Mouse (Mus musculus) kidney, embryonic 14.5 days (tissue): Measurements from ENCODE around the gene Speer4d. TPM values are rescaled to one million over a fixed set of nuclear protein-coding genes. Genes with fewer than 3 reads are reported as not detected.
"Not testable (repeated sequence)": the region's sequence is repeated elsewhere in the genome, so short reads cannot be mapped to it uniquely, and the experiment has no call there.

ENCODE experiments used
- ATAC-seq: fragments of 200-750 bp; cut with Nextera tagmentation; 2 replicates; pipeline ENCODE4 v1.8.0; 2017; ENCODE audit warnings: moderate number of reproducible peaks, mild to moderate bottlenecking, moderate TSS enrichment, moderate library complexity; ENCODE audit not compliant: low FRiP score, low TSS enrichment
- H3K27ac ChIP-seq: fragments of 300-500 bp; sonication (generic); 2 replicates; pipeline ENCODE4 v1.5.1; 2014; ENCODE audit warnings: low read depth, mild to moderate bottlenecking, low read length, moderate library complexity, mixed read lengths
- H3K27me3 ChIP-seq: fragments of 300-500 bp; sonication (generic); 2 replicates; pipeline ENCODE4 v1.6.1; 2014; ENCODE audit warnings: mild to moderate bottlenecking, low read length; ENCODE audit not compliant: control insufficient read depth, insufficient read depth
- H3K36me3 ChIP-seq: fragments of 300-500 bp; sonication (generic); 2 replicates; pipeline ENCODE4 v1.6.1; 2014; ENCODE audit warnings: low read length, mixed read lengths; ENCODE audit not compliant: control insufficient read depth, insufficient read depth
- H3K4me1 ChIP-seq: fragments of 300-500 bp; sonication (generic); 2 replicates; pipeline ENCODE4 v1.6.1; 2014; ENCODE audit warnings: low read length, mixed read lengths; ENCODE audit not compliant: control insufficient read depth, insufficient read depth
- H3K4me2 ChIP-seq: fragments of 300-500 bp; sonication (generic); replicated peaks from 2 replicates; pipeline ENCODE4 v1.6.1; 2014; ENCODE audit warnings: low read depth, mild to moderate bottlenecking, low read length
- H3K4me3 ChIP-seq: fragments of 300-500 bp; sonication (generic); 2 replicates; pipeline ENCODE4 v1.5.1; 2014; ENCODE audit warnings: mild to moderate bottlenecking, low read length
- H3K9ac ChIP-seq: fragments of 300-500 bp; sonication (generic); 2 replicates; pipeline ENCODE4 v1.6.1; 2014; ENCODE audit warnings: low read depth, mild to moderate bottlenecking, low read length, moderate library complexity
- H3K9me3 ChIP-seq: fragments of 300-500 bp; sonication (generic); 2 replicates; pipeline ENCODE4 v1.6.1; 2016; ENCODE audit warnings: low read length; ENCODE audit not compliant: control insufficient read depth
- WGBS: fragments of 180-500 bp; shearing (Covaris S2); extraction: QIAGEN DNeasy Blood & Tissue Kit; methylation state at CpG from one replicate; pipeline ENCODE4 v1.1.7; 2014; 5-methylcytosine and 5-hydroxymethylcytosine counted together
- polyA plus RNA-seq: library from polyadenylated mRNA; unstranded; fragments of >200 nt; fragmentation: Nextera tagmentation; extraction: Ambion mirVana; gene quantifications from 2 replicates; pipeline ENCODE4 v1.2.1, GENCODE M21; 2014

Gene Speer4d
- not detected in 2 replicates for polyA plus RNA-seq

GRCm38 (mm10) chr5:15618764-15619163 is at the start of gene Speer4d:
TSS of gene Speer4d (plus strand) at chr5:15619064.
- H3K27me3 ChIP-seq, H3K4me3 ChIP-seq, H3K36me3 ChIP-seq, H3K4me2 ChIP-seq, H3K9ac ChIP-seq, H3K4me1 ChIP-seq, H3K27ac ChIP-seq, ATAC-seq, H3K9me3 ChIP-seq: not testable (repeated sequence)
- WGBS = 62% methylated on average over 1 of the region's 1 CpGs

DNA sequence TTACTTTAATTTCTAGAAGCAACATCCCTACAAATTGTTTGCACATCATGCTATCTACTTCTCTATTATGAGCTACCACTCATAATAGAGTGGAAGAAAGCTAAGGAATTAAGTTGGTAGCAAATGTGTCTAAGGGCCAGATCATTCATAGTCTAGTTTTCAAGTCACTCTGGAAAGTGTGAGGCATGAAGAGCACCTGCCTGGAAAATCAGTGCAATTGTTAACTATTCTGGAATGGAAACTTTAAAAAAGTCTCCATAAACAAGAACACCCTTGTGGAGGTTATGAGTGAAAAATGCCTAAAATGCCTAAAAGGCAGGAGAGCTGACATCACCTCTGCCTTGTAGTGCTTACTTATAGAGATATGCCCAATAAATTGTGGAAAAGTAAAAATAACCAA is 45.1 kb upstream of the Speer4d start:
- H3K4me1 ChIP-seq, H3K4me2 ChIP-seq, ATAC-seq, H3K9me3 ChIP-seq, H3K27me3 ChIP-seq, H3K36me3 ChIP-seq, H3K4me3 ChIP-seq, H3K27ac ChIP-seq, H3K9ac ChIP-seq: not testable (repeated sequence)

DNA sequence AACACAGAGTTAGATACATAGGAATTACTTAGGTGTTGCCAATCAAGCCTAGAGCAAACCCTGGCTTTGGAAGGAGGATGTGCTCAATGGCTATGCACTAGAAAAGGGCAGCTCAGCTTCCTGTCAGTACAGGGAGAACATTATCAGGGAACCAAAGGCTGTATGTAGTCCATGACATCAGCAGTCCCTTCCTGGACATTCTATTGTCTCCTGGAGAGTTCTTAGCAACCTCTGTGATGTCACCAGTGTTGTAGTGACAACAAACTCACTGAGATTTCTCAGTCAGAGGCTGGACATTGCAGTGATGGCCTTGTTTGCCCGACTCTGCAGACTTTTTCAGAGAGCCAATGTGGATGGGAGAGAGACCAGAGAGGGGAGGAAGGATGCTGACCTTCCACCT is 41.8 kb upstream of the Speer4d start, which contains the start of gene Gm21083:
Gm21083 (plus strand) TSS at position 301 of the 400 bp plus-strand sequence.
- H3K4me2 ChIP-seq, H3K4me3 ChIP-seq, H3K4me1 ChIP-seq, H3K9ac ChIP-seq, ATAC-seq, H3K9me3 ChIP-seq, H3K27ac ChIP-seq, H3K36me3 ChIP-seq, H3K27me3 ChIP-seq: not testable (repeated sequence)
- no CpG with 5 or more reads among the region's 1 CpGs for WGBS

- H3K4me3 ChIP-seq, H3K36me3 ChIP-seq, H3K27me3 ChIP-seq, ATAC-seq, H3K4me2 ChIP-seq, H3K9me3 ChIP-seq, H3K9ac ChIP-seq, H3K27ac ChIP-seq, H3K4me1 ChIP-seq: not testable (repeated sequence)
Measured at GRCm38 (mm10) chr5:15586351-15586750, 32.5 kb upstream of the Speer4d start.

DNA sequence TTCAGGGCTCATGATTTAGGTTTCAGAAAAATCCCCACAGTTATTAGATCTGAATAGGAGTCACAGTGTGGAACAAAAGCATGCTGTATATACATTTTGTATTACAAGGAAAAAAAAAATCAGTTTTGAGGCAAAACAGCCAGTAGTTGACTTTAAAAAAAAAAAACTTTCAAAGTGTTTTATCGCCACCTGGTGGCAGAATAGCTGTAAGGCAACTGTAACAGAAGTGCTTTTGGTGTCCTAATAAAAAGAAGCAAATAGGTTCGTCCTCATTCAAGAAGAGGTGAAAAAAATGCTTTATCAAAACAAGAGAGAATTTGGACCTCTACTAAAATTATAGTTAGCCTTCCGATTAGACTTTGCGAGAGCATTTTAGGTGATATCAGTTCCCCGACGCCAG is 30.6 kb upstream of the Speer4d start:
- H3K4me2 ChIP-seq, H3K4me1 ChIP-seq, ATAC-seq, H3K4me3 ChIP-seq, H3K27me3 ChIP-seq, H3K9me3 ChIP-seq, H3K27ac ChIP-seq, H3K9ac ChIP-seq, H3K36me3 ChIP-seq: not testable (repeated sequence)
- WGBS = 28% methylated on average over 6 of the region's 6 CpGs

DNA sequence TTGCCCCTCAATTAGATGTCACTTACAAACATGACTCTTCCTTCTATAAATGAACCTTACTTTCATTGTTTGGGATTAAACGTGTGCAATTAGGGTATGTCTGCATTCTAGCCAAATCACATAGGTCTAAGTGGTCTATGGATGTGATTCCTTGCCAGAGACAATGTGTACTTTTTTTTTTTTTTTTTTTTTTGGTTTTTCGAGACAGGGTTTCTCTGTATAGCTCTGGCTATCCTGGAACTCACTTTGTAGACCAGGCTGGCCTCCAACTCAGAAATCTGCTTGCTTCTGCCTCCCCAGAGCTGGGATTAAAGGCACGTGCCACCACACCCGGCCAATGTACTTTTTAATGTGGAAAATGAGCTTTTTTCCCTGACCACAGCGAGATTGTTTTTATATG is 28.2 kb upstream of the Speer4d start:
- H3K27ac ChIP-seq, H3K9ac ChIP-seq, H3K27me3 ChIP-seq, H3K36me3 ChIP-seq, H3K4me1 ChIP-seq, H3K4me2 ChIP-seq, H3K9me3 ChIP-seq, ATAC-seq, H3K4me3 ChIP-seq: not testable (repeated sequence)
- 51% methylated on average over 5 of the region's 5 CpGs for WGBS

- not testable (repeated sequence) for H3K9ac ChIP-seq, H3K4me2 ChIP-seq, H3K4me3 ChIP-seq, H3K9me3 ChIP-seq, H3K27me3 ChIP-seq, H3K36me3 ChIP-seq, H3K27ac ChIP-seq, H3K4me1 ChIP-seq
- peak; percentile 62; the same call in 1 of the 2 replicates for ATAC-seq
- 73% methylated on average over 2 of the region's 2 CpGs for WGBS
Measured at GRCm38 (mm10) chr5:15591577-15591976, 27.3 kb upstream of the Speer4d start.

DNA sequence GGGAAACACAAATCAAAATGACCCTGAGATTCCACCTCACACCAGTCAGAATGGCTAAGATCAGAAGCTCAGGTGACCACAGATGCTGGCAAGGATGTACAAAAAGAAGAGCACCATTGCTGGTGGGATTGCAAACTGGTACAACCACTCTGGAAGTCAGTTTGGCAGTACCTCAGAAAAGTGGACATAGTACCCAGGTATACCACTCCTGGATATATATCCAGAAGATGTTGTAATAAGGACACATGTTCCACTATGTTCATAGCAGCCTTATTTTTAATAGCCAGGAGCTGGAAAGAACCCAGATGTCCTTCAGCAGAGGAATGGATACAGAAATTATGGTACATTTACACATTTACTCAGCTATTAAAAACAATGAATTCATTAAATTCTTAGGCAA is 20.0 kb upstream of the Speer4d start:
- H3K9ac ChIP-seq, H3K4me2 ChIP-seq, H3K27me3 ChIP-seq, H3K9me3 ChIP-seq, H3K27ac ChIP-seq, H3K36me3 ChIP-seq, ATAC-seq, H3K4me1 ChIP-seq, H3K4me3 ChIP-seq: not testable (repeated sequence)

DNA sequence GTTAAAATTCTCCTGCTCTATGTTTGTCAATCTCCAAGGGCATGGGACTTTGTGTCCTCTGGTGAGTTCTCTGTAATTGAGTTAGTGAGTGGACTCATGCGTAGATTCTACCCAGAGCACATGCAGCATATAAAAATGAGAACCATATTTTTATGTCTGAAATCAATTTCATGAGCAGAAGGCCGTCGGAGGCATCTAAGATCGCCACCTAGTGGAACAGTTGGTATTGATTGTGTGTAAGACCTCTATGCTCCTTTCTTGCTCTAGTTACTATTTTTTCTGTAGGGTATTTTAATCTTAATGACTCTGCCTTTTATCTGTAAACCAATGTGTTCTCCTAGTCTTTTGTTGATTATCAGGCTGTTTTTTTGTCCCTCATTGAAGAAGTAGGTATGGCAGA is 18.5 kb upstream of the Speer4d start:
- not testable (repeated sequence) for H3K4me3 ChIP-seq, H3K9ac ChIP-seq, H3K27me3 ChIP-seq, H3K36me3 ChIP-seq, H3K27ac ChIP-seq, H3K4me2 ChIP-seq, H3K9me3 ChIP-seq, ATAC-seq, H3K4me1 ChIP-seq
- 42% methylated on average over 4 of the region's 4 CpGs for WGBS

GRCm38 (mm10) chr5:15601481-15601880 is 17.4 kb upstream of the Speer4d start:
- H3K9ac ChIP-seq, H3K27me3 ChIP-seq, ATAC-seq, H3K4me3 ChIP-seq, H3K27ac ChIP-seq, H3K9me3 ChIP-seq, H3K36me3 ChIP-seq, H3K4me1 ChIP-seq, H3K4me2 ChIP-seq: not testable (repeated sequence)
- WGBS = 57% methylated on average over 5 of the region's 5 CpGs
